Mouse (Mus musculus) 3T3-L1 (cell line): ENCODE results near the gene Nr3c2.
A peak's percentile ranks its signal among the peaks of the same experiment; 100 is the strongest.

Experiments used
- DNase-seq: peaks from one replicate; pipeline ENCODE4 v3.0.0-alpha.2; 2015; ENCODE audit warnings: low read depth, low spot score

Nr3c2 gene

DNA sequence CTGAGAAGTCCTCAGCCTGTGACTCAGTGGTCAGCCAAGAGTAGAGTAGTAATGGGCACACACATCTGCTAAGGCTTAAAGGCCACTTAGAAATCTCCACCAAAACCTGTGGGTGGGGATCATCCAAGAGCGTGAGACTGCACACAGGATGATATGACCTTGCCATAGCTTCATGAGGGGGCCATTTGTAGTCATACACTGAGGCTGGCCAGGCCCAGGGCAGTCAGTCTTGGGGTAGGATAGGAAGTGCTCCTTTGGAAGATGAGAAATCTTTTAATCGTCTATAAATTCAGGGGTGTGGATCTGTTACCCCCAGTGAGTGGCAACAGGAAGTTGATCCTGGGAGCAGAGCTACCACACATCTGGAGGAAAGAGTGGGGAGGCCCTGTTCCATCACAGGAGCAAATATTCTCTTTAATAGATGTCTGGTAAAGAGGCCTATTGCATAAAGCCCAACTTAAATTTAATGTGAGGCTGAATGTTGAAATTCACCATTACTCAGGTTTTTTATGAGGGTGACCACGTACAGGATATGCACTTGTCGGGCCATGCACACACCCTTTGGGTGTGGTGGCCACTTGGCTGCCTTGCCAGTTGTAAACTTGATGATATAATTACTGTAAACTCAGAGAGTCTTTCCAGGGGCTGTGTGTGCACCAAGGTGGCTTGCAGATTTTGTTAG, 270.7 kb downstream of the Nr3c2 start:
- peak; percentile 7 for DNase-seq

DNA sequence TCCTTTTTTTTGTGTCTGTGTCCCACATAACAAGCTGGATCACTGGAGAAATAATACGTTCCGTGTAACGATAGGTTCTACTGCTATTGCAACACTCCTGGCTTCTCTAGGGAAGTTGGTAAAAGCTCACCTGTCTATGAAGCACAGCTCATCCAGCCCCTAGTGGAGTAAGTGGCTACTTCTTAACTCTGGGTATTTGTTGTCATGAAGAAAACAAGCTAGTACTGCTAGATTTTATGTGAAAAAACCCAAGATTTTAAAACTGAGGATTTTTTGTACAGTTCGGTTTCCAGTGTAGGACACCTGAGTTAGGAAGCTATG, 271.2 kb downstream of the Nr3c2 start:
- DNase-seq: no peak

GRCm38 (mm10) chr8:77173075-77173657, 273.9 kb downstream of the Nr3c2 start:
- DNase-seq: no peak

GRCm38 (mm10) chr8:77173736-77174135, 274.5 kb downstream of the Nr3c2 start:
- no peak for DNase-seq

GRCm38 (mm10) chr8:77175471-77175870, 276.2 kb downstream of the Nr3c2 start:
- DNase-seq: no peak

GRCm38 (mm10) chr8:77176343-77176742, 277.1 kb downstream of the Nr3c2 start:
- no peak for DNase-seq

DNA sequence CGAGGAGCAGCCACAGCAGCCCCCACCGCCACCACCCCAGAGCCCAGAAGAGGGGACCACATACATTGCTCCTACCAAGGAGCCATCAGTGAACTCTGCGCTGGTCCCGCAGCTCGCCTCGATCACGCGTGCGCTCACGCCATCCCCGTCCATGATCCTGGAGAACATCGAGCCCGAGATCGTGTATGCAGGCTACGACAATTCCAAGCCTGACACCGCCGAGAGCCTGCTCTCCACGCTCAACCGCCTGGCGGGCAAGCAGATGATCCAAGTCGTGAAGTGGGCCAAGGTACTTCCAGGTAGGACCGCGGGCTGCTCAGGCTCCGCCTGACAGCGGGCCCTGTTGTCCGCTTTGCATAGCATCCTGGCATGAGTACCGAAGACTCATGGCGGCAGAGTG, 286.6 kb downstream of the Nr3c2 start:
- DNase-seq: no peak

DNA sequence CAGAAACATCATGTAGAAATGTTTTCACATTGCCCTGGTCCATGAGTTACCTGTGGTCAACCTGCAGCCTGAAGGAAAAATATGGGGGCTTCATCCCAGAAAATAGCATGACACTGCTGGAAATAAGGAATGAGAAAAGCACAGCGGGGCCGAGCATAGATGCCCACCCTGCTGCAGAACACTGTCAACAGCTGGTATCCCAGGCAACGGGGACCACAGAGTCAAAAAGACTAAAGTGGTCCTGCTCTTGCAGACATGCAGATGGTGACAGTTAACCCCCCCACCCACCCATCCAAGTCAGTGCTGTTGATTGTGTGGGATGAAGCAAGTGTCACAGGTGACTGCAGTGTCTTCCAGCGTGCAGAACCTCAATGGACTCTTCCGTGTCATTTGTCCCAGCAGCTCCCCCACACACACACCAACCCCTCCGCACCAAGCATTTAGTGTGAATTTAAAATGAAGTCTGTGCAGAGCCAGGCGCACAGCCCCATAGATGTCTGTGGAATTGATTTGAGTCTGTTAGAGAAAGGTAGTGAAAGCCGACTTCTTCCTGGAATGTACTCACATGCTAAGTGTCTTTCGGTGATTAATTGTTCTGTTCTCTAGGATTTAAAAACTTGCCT, 287.8 kb downstream of the Nr3c2 start:
- DNase-seq: no peak

GRCm38 (mm10) chr8:77187748-77188147, 288.5 kb downstream of the Nr3c2 start:
- DNase-seq: no peak

DNA sequence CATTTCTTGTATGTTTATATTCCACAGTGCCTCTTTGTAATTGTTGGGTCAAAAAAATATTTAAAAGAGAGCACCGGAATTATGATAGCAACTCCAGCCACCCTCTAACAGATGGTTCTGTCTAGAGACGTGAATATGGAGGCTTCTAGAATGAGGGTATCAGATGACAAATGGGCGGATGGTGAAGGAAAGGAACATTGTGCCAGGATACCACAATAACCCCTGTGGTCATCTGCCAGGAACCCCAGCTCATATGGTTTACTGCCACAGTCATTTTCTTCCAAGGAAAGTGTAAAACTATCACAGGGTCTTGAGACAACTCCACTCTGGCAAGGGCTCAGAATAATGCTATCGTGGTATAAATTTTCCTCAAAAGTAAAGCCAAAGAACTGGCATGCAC, 289.1 kb downstream of the Nr3c2 start:
- peak; percentile 16 for DNase-seq

GRCm38 (mm10) chr8:77189318-77189717, 290.1 kb downstream of the Nr3c2 start:
- peak; percentile 38 for DNase-seq

- no peak for DNase-seq
Measured at GRCm38 (mm10) chr8:77190393-77190792, 291.2 kb downstream of the Nr3c2 start.

DNA sequence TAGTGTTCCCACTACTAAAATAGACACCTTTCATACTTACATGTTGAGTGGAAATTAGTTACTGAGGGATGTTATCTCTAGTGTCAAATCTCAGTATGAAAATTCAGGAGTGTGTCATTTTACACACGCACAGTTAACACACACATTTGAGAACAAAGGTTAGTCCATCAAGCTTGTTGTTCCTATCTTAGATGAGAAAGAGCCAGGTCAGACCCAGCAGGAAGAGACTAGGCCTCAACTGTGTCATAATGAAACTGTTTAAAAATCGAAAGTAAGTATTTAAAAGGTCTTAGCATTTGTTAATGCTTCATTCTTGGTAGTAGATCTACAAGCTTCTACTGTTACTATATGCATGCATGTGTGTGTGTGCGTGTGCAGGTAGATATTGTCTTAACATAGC, 310.1 kb downstream of the Nr3c2 start:
- no peak for DNase-seq

DNA sequence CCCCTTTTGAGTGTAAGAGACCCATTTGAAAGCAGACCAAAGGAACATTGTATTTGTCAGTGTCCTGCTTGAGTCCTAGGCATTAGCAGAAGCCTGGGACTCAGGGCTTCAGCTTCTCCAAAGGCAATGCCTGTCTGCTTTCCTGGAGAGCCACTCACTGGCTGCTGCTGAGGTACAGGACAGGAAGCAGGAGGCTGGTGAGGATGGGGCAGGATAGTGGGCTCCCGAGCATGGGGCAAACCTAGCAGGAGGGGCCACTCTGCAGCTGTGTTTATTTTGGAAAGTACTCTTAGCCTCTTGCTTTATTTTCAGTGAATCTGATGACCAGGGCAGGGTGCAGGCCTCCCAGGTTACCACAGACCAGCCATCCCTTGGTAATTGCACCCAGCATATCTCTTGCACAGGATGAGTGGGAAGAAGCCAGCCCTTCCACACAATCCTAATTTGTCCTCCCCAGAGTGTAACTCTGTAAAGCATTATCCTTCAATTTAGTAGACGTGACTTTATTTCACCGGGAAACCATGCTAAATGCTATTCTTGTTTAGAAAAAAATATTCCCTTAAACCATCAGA, 314.7 kb downstream of the Nr3c2 start:
- DNase-seq: no peak

- peak; percentile 71 for DNase-seq
Measured at GRCm38 (mm10) chr8:77214665-77215064, 315.4 kb downstream of the Nr3c2 start.

DNA sequence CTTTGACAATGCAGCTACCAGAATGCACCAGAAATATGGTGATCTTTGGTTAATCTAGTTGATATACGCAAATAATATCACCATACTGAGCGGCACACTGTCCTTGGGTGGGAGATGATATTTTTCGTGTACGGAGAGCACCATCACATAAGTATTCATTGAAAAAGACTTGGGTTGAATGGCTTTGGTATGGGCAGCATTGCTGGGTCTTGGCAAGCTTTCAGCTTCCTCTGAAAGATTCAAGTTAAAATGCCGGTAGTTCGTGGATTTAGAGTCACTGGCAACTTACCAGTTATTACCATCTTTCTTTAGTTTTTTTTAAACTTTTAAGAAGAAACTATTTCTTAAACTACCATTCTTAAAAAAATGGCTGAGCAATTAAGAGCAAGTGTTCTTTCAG, 315.9 kb downstream of the Nr3c2 start:
- no peak for DNase-seq

GRCm38 (mm10) chr8:77223123-77223522, 323.9 kb downstream of the Nr3c2 start:
- no peak for DNase-seq

- no peak for DNase-seq
Measured at GRCm38 (mm10) chr8:77227742-77228141, 328.5 kb downstream of the Nr3c2 start.

DNA sequence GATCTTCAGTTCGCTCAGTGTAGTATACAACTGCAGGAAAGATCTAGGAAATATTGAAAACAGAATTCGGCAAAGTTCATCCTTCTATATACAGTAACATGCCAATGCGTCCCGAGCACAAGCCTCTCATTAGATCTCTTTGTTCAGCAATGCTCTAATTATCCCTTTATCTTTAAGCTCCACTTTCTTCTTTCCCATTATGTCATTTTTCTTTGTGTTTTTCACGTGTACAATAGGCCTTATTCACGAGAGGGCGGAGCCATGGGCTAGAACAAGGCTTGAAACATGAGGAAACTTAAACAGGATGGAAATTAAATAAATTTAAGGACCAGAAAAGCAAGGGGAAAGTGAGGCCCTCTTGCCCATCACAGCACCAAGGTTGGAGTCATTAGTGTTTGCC, 329.4 kb downstream of the Nr3c2 start:
- DNase-seq: no peak

DNA sequence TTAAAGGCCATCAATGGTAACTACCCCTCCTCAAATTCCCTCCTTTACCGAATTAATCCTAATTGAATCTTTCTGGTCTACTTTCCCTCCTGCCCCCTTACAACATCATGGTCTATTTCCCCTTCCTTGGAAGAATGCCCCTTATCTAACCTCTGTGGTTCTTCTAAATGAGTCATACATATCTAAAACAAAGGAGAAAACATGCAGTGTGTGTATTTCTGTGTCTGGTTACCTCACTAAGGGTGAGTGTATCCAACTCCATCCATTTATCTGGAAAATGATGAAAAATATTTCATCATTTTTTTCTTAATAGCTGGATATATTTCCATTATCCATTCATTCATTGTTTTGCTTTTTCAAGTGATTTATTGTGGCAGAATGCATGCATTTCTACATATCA, 332.0 kb downstream of the Nr3c2 start:
- peak; percentile 61 for DNase-seq

GRCm38 (mm10) chr8:77231834-77232233, 332.6 kb downstream of the Nr3c2 start:
- DNase-seq: no peak

DNA sequence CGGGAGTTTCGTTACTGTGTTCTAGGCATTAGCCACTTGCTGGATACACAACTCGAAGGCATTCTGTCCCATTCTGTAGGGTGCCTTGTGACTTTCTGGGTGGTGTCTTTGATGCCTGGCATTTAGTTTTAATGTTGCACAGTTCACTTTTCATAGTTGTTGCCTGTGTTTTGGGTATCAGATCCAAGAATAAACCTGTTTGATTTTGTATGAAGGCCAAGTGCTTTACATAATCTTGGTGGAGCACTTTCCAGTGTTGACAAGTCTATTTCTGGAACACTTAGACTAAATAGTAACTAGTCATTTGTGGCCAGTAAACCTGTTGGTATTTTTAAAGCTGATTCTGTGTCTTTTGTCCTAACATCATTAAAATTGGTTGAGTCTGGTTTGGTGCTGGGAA, 333.2 kb downstream of the Nr3c2 start:
- no peak for DNase-seq

DNA sequence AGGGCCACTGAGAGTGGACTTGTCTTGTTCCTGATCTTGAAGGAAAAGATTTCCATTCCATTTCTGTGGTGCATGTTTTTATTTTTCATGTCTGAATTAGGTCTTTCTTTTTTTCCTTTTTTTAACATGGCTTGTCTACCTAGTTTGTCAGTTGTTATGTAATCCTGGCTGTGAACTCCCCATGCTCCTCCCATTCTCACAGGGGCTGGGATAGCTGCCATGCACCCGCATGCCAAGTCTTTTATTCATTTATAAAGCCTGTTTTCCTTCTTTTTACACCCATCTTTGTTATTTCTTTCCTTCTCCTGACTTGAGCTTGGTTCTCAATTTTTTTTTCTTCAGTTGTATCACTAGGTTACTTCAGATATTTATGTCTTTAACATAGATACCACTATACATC, 337.5 kb downstream of the Nr3c2 start:
- DNase-seq: peak; percentile 32
